Mouse (Mus musculus) intestine, embryonic 14.5 days (tissue): ENCODE measurements at regions not wholly inside any gene's neighbourhood (a gene's known extent, or its start where the extent isn't known, plus 50 kb on each side); places are given as distances from the start of the nearest gene placed in this dataset.

Source experiments
- ATAC-seq: fragments of 200-750 bp; cut with Nextera tagmentation; replicated peaks from 2 replicates; pipeline ENCODE4 v1.8.0; 2017; ENCODE audit warnings: low read depth, moderate number of reproducible peaks, moderate TSS enrichment, moderate library complexity; ENCODE audit not compliant: low FRiP score, low TSS enrichment
- DNase-seq: peaks from one replicate; pipeline ENCODE4 v3.0.0-alpha.2; 2018; ENCODE audit warnings: low spot score
- H3K27ac ChIP-seq: fragments of 300-500 bp; sonication (generic); 2 replicates; pipeline ENCODE4 v1.5.1; 2014; ENCODE audit warnings: low read depth, mild to moderate bottlenecking, control low read depth
- H3K27me3 ChIP-seq: fragments of 300-500 bp; sonication (generic); replicated peaks from 2 replicates; pipeline ENCODE4 v1.6.1; 2014; ENCODE audit warnings: low read length, control low read depth; ENCODE audit not compliant: control insufficient read depth, insufficient read depth
- H3K36me3 ChIP-seq: fragments of 300-500 bp; sonication (generic); 2 replicates; pipeline ENCODE4 v1.6.1; 2014; ENCODE audit warnings: low read length, control low read depth; ENCODE audit not compliant: control insufficient read depth, insufficient read depth
- H3K4me1 ChIP-seq: fragments of 300-500 bp; sonication (generic); replicated peaks from 2 replicates; pipeline ENCODE4 v1.6.1; 2014; ENCODE audit warnings: low read length, control low read depth, mixed read lengths; ENCODE audit not compliant: control insufficient read depth, insufficient read depth
- H3K4me2 ChIP-seq: fragments of 300-500 bp; sonication (generic); 2 replicates; pipeline ENCODE4 v1.6.1; 2014; ENCODE audit warnings: low read length
- H3K4me3 ChIP-seq: fragments of 300-500 bp; sonication (generic); 2 replicates; pipeline ENCODE4 v1.5.1; 2014; ENCODE audit warnings: low read depth, low read length, control low read depth, mixed read lengths
- H3K9ac ChIP-seq: fragments of 300-500 bp; sonication (generic); 2 replicates; pipeline ENCODE4 v1.6.1; 2014; ENCODE audit warnings: mild to moderate bottlenecking, low read length
- H3K9me3 ChIP-seq: fragments of 300-500 bp; sonication (generic); 2 replicates; pipeline ENCODE4 v1.6.1; 2016; ENCODE audit warnings: low read length, control low read depth; ENCODE audit not compliant: control insufficient read depth
- WGBS: fragments of 180-500 bp; shearing (Covaris S2); extraction: QIAGEN DNeasy Blood & Tissue Kit; methylation state at CpG from one replicate; pipeline ENCODE4 v1.1.7; 2014; 5-methylcytosine and 5-hydroxymethylcytosine counted together

- 68% methylated on average over 4 of the region's 4 CpGs for WGBS
- Histone ChIP-seq H3K4me1 (no peaks in the 10 kb centered on the region), H3K36me3 (no peaks in the 10 kb centered on the region), H3K4me2 (no peak overlapping the region), H3K27me3 (no peaks in the 10 kb centered on the region), H3K9ac (no peak overlapping the region), H3K27ac (no peak overlapping the region), H3K9me3 (no peaks in the 10 kb centered on the region), H3K4me3 (no peak overlapping the region)
- ATAC-seq: no peak
- no peak for DNase-seq
Observed at GRCm38 (mm10) chr4:10114831-10115230, 759.5 kb upstream of the 2610301B20Rik start.

GRCm38 (mm10) chr4:10117964-10118363 is 756.3 kb upstream of the 2610301B20Rik start:
- Histone ChIP-seq H3K27ac (no peak overlapping the region), H3K36me3 (no peaks in the 10 kb centered on the region), H3K9me3 (no peaks in the 10 kb centered on the region), H3K4me1 (no peaks in the 10 kb centered on the region), H3K4me2 (no peak overlapping the region), H3K27me3 (no peaks in the 10 kb centered on the region), H3K4me3 (no peak overlapping the region), H3K9ac (no peak overlapping the region)
- WGBS: 41% methylated on average over 2 of the region's 2 CpGs
- no peak for DNase-seq
- ATAC-seq: no peak

- ATAC-seq: no peak
- Histone ChIP-seq H3K4me2 (no peak overlapping the region), H3K27me3 (no peaks in the 10 kb centered on the region), H3K36me3 (no peaks in the 10 kb centered on the region), H3K4me1 (no peaks in the 10 kb centered on the region), H3K9ac (no peak overlapping the region), H3K27ac (no peak overlapping the region), H3K9me3 (no peaks in the 10 kb centered on the region), H3K4me3 (no peak overlapping the region)
- no peak for DNase-seq
- WGBS: 55% methylated on average over 2 of the region's 2 CpGs
Observed at GRCm38 (mm10) chr4:10124252-10124651, 750.0 kb upstream of the 2610301B20Rik start.

- no peak overlapping the region for H3K27ac ChIP-seq
- ATAC-seq: peak; percentile 81
Observed at GRCm38 (mm10) chr4:10141238-10141934, 732.9 kb upstream of the 2610301B20Rik start.

GRCm38 (mm10) chr4:10149911-10150310 is 724.4 kb upstream of the 2610301B20Rik start:
- Histone ChIP-seq H3K9ac (no peak overlapping the region), H3K9me3 (no peaks in the 10 kb centered on the region), H3K27me3 (no peaks in the 10 kb centered on the region), H3K4me1 (no peaks in the 10 kb centered on the region), H3K4me2 (no peak overlapping the region), H3K27ac (no peak overlapping the region), H3K36me3 (no peaks in the 10 kb centered on the region), H3K4me3 (no peak overlapping the region)
- no peak for ATAC-seq
- DNase-seq: no peak
- 53% methylated on average over 2 of the region's 2 CpGs for WGBS

More at GRCm38 (mm10) chr4:10141238-10141934, 732.9 kb upstream of the 2610301B20Rik start:
- Histone ChIP-seq H3K9me3 (no peaks in the 10 kb centered on the region), H3K4me3 (no peak overlapping the region), H3K27me3 (no peaks in the 10 kb centered on the region), H3K9ac (no peak overlapping the region), H3K36me3 (no peaks in the 10 kb centered on the region), H3K4me2 (no peak overlapping the region), H3K4me1 (no peaks in the 10 kb centered on the region)
- no peak for DNase-seq
- 60% methylated on average over 6 of the region's 6 CpGs for WGBS

- Histone ChIP-seq H3K4me1 (no peaks in the 10 kb centered on the region), H3K4me2 (no peak overlapping the region), H3K9me3 (no peaks in the 10 kb centered on the region), H3K9ac (no peak overlapping the region), H3K36me3 (no peaks in the 10 kb centered on the region), H3K4me3 (no peak overlapping the region), H3K27me3 (no peaks in the 10 kb centered on the region), H3K27ac (no peak overlapping the region)
- DNase-seq (no peak), ATAC-seq (no peak)
- WGBS: 13% methylated on average over 2 of the region's 2 CpGs
Observed at GRCm38 (mm10) chr4:10150501-10150900, 723.8 kb upstream of the 2610301B20Rik start.

GRCm38 (mm10) chr4:10155705-10156390 is 718.5 kb upstream of the 2610301B20Rik start:
- no peaks in the 10 kb centered on the region for H3K36me3 ChIP-seq
- no peaks in the 10 kb centered on the region for H3K4me1 ChIP-seq
- H3K4me3 ChIP-seq: no peak overlapping the region
- H3K4me2 ChIP-seq: no peak overlapping the region
- no peaks in the 10 kb centered on the region for H3K9me3 ChIP-seq
- H3K27me3 ChIP-seq: no peaks in the 10 kb centered on the region
- no peak overlapping the region for H3K9ac ChIP-seq
- DNase-seq: no peak
- 89% methylated on average over 5 of the region's 5 CpGs for WGBS
- no peak for ATAC-seq
- no peak overlapping the region for H3K27ac ChIP-seq

GRCm38 (mm10) chr4:10189896-10190295 is 684.4 kb upstream of the 2610301B20Rik start:
- Histone ChIP-seq H3K27ac (no peak overlapping the region), H3K36me3 (no peaks in the 10 kb centered on the region), H3K4me1 (no peaks in the 10 kb centered on the region), H3K9me3 (no peaks in the 10 kb centered on the region), H3K9ac (no peak overlapping the region), H3K27me3 (no peaks in the 10 kb centered on the region), H3K4me3 (no peak overlapping the region), H3K4me2 (no peak overlapping the region)
- ATAC-seq: no peak
- WGBS: 61% methylated on average over 3 of the region's 3 CpGs
- no peak for DNase-seq
